Mouse (Mus musculus): ENCODE measurements around the gene Bfsp1. TPM values are rescaled to one million over a fixed set of nuclear protein-coding genes. Genes with fewer than 3 reads are reported as not detected.

Bfsp1 gene
- total RNA-seq, 4 experiments from 2014 or later: 0.49 to 1.4 (median 1.1) TPM

- DNase-seq: no peak
Measured at GRCm38 (mm10) chr2:143796335-143797013, 66.5 kb downstream of the Bfsp1 start.

GRCm38 (mm10) chr2:143795858-143796257, 67.1 kb downstream of the Bfsp1 start:
- no peak for DNase-seq

- no peak for DNase-seq
Measured at GRCm38 (mm10) chr2:143789911-143790310, 73.1 kb downstream of the Bfsp1 start.

- no peak for DNase-seq
Measured at GRCm38 (mm10) chr2:143780310-143780709, 82.7 kb downstream of the Bfsp1 start.

Other genes with a start within 250 kb of the Bfsp1 start
- 100 to 1,000 TPM; 210 to 277 (median 238) TPM for gene Dstn, start 52.1 kb upstream of the Bfsp1 start, total RNA-seq (2022)
- gene Rrbp1, start 148.1 kb upstream of the Bfsp1 start, total RNA-seq (2022): 100 to 1,000 TPM; 162 to 238 (median 209) TPM
- gene Banf2, start 169.9 kb upstream of the Bfsp1 start, total RNA-seq (2022): not detected